Mouse (Mus musculus): ENCODE results near the gene Lamtor1. TPM values are rescaled to one million over a fixed set of nuclear protein-coding genes. Genes with fewer than 3 reads are reported as not detected.

The Lamtor1 gene
- polyA plus RNA-seq, 1 experiment: 117 TPM

GRCm38 (mm10) chr7:101951648-101952047, 45.9 kb downstream of the Lamtor1 start:
- H3K4me1 ChIP-seq (ENCODE audit: control insufficient read depth, insufficient read depth, insufficient read length): peaks cover 12% of the 10 kb centered on the region
- WGBS: 64% methylated on average over 1 of the region's 1 CpGs

DNA sequence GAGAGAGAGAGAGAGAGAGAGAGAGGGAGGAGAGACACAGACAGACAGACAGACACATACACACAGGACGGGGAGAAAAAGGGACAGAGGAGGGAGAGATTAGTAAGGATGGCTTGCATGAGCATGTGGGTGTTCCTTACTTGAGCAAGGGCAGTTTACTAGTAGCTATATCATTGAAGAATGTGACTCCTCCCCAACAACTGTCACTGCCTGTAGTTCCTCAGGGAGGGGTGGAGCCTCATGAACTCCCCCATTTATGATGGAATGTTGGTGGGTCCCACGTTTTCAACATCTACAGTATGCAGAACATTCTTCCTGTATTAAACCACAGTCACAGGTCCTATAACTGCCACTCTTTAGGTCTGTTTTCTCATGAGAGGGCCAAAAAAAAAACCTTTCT, 46.4 kb downstream of the Lamtor1 start:
- DNase-seq (ENCODE audit: low read depth in 1 of 2, low spot score in 2 of 2): no peak
- Histone ChIP-seq H3K4me1 (ENCODE audit: control insufficient read depth, insufficient read depth, insufficient read length) (peaks cover 12% of the 10 kb centered on the region), H3K27ac (ENCODE audit: insufficient read depth, low read length) (no peak overlapping the region), H3K27me3 (ENCODE audit: control insufficient read depth, insufficient read depth, low read length) (no peaks in the 10 kb centered on the region), H3K4me3 (ENCODE audit: extremely low read depth, insufficient read depth, insufficient read length) (no peak overlapping the region), H3K36me3 (ENCODE audit: control insufficient read depth, insufficient read depth, low read length) (no peaks in the 10 kb centered on the region)
- TF ChIP-seq POLR2A (IDR thresholded peaks at IDR 0.05; ENCODE audit: low read depth, low read length) (no peak), CTCF (IDR thresholded peaks at IDR 0.05; ENCODE audit: extremely low read depth, insufficient read depth, insufficient read length, insufficient replicate concordance) (no peak)
- 23% methylated on average over 2 of the region's 2 CpGs for WGBS

More at GRCm38 (mm10) chr7:101951648-101952047, 45.9 kb downstream of the Lamtor1 start:
- no peak for DNase-seq (ENCODE audit: low read depth in 1 of 2, low spot score in 2 of 2)
- H3K27ac ChIP-seq (ENCODE audit: insufficient read depth, low read length): no peak overlapping the region
- no peaks in the 10 kb centered on the region for H3K36me3 ChIP-seq (ENCODE audit: control insufficient read depth, insufficient read depth, low read length)
- no peak for TF ChIP-seq CTCF (IDR thresholded peaks at IDR 0.05; ENCODE audit: extremely low read depth, insufficient read depth, insufficient read length, insufficient replicate concordance)
- no peak for TF ChIP-seq POLR2A (IDR thresholded peaks at IDR 0.05; ENCODE audit: low read depth, low read length)
- no peak overlapping the region for H3K4me3 ChIP-seq (ENCODE audit: extremely low read depth, insufficient read depth, insufficient read length)
- no peaks in the 10 kb centered on the region for H3K27me3 ChIP-seq (ENCODE audit: control insufficient read depth, insufficient read depth, low read length)

GRCm38 (mm10) chr7:101954163-101954562, 48.5 kb downstream of the Lamtor1 start:
- Histone ChIP-seq H3K27me3 (ENCODE audit: control insufficient read depth, insufficient read depth, low read length) (no peaks in the 10 kb centered on the region), H3K27ac (ENCODE audit: insufficient read depth, low read length) (no peak overlapping the region), H3K36me3 (ENCODE audit: control insufficient read depth, insufficient read depth, low read length) (no peaks in the 10 kb centered on the region), H3K4me1 (ENCODE audit: control insufficient read depth, insufficient read depth, insufficient read length) (peaks cover 12% of the 10 kb centered on the region), H3K4me3 (ENCODE audit: extremely low read depth, insufficient read depth, insufficient read length) (no peak overlapping the region)
- 48% methylated on average over 2 of the region's 2 CpGs for WGBS
- no peak for DNase-seq (ENCODE audit: low read depth in 1 of 2, low spot score in 2 of 2)
- TF ChIP-seq POLR2A (IDR thresholded peaks at IDR 0.05; ENCODE audit: low read depth, low read length): no peak
- no peak for TF ChIP-seq CTCF (IDR thresholded peaks at IDR 0.05; ENCODE audit: extremely low read depth, insufficient read depth, insufficient read length, insufficient replicate concordance)

GRCm38 (mm10) chr7:101955276-101955675, 49.6 kb downstream of the Lamtor1 start:
- H3K4me1 ChIP-seq (ENCODE audit: control insufficient read depth, insufficient read depth, insufficient read length): peaks cover 10% of the 10 kb centered on the region; the same call in 1 of the 2 replicates
- WGBS: 51% methylated on average over 2 of the region's 2 CpGs
- H3K27me3 ChIP-seq (ENCODE audit: control insufficient read depth, insufficient read depth, low read length): no peaks in the 10 kb centered on the region
- DNase-seq (ENCODE audit: low read depth in 1 of 2, low spot score in 2 of 2): no peak
- TF ChIP-seq CTCF (IDR thresholded peaks at IDR 0.05; ENCODE audit: extremely low read depth, insufficient read depth, insufficient read length, insufficient replicate concordance): no peak
- no peak for TF ChIP-seq POLR2A (IDR thresholded peaks at IDR 0.05; ENCODE audit: low read depth, low read length)
- no peaks in the 10 kb centered on the region for H3K36me3 ChIP-seq (ENCODE audit: control insufficient read depth, insufficient read depth, low read length)
- no peak overlapping the region for H3K4me3 ChIP-seq (ENCODE audit: extremely low read depth, insufficient read depth, insufficient read length)
- H3K27ac ChIP-seq (ENCODE audit: insufficient read depth, low read length): no peak overlapping the region

- H3K36me3 ChIP-seq (ENCODE audit: control insufficient read depth, insufficient read depth, low read length): no peaks in the 10 kb centered on the region
- no peak overlapping the region for H3K27ac ChIP-seq (ENCODE audit: insufficient read depth, low read length)
- peaks cover 10% of the 10 kb centered on the region; the same call in 1 of the 2 replicates for H3K4me1 ChIP-seq (ENCODE audit: control insufficient read depth, insufficient read depth, insufficient read length)
- 82% methylated on average over 4 of the region's 4 CpGs for WGBS
- no peak overlapping the region for H3K4me3 ChIP-seq (ENCODE audit: extremely low read depth, insufficient read depth, insufficient read length)
- H3K27me3 ChIP-seq (ENCODE audit: control insufficient read depth, insufficient read depth, low read length): no peaks in the 10 kb centered on the region
- TF ChIP-seq CTCF (IDR thresholded peaks at IDR 0.05; ENCODE audit: extremely low read depth, insufficient read depth, insufficient read length, insufficient replicate concordance): no peak
- no peak for TF ChIP-seq POLR2A (IDR thresholded peaks at IDR 0.05; ENCODE audit: low read depth, low read length)
- DNase-seq (ENCODE audit: low read depth in 1 of 2, low spot score in 2 of 2): no peak
Measured at GRCm38 (mm10) chr7:101955862-101956261, 50.2 kb downstream of the Lamtor1 start.

DNA sequence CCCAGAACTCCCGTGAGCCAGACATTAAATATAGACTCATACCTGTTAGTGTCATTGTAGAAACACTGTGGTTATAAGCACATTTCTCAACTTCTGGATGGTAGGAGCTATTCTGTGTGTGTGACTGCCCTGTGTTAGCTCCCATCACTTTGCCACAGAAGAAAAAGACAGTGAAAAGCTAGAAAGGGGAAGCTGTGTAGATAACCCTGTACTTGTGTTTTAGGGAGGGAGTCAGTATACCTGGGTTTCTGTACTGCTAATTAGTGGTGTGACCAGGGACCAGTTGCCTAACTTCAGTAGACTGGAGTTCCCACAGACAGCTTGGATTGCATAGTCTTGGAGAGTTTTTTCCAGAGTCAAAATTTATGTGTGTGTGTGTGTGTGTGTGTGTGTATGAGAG, 50.8 kb downstream of the Lamtor1 start:
- no peak for DNase-seq (ENCODE audit: low read depth in 1 of 2, low spot score in 2 of 2)
- TF ChIP-seq POLR2A (IDR thresholded peaks at IDR 0.05; ENCODE audit: low read depth, low read length) (no peak), CTCF (IDR thresholded peaks at IDR 0.05; ENCODE audit: extremely low read depth, insufficient read depth, insufficient read length, insufficient replicate concordance) (no peak)

DNA sequence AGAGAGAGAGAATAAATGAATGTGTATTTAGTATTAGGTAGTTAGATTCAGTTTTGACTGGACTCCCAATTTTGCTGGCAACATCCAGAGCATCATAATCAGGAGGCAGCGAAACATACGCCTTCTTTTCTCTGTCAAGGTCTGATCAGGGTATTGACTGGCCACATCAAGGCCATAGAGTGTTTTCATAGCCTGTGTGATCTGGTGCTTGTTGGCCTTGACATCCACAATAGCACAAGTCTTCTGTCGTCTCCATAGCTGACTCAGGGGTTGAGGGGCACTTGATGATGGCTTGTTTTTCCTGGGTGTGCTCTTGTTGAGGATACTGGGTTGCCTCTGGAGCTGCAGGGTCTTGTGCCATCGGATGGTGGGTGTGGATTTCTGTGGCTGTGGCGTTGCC, 51.2 kb downstream of the Lamtor1 start:
- Histone ChIP-seq H3K4me3 (ENCODE audit: extremely low read depth, insufficient read depth, insufficient read length) (no peak overlapping the region), H3K27ac (ENCODE audit: insufficient read depth, low read length) (no peak overlapping the region), H3K4me1 (ENCODE audit: control insufficient read depth, insufficient read depth, insufficient read length) (peaks cover 10% of the 10 kb centered on the region; the same call in 1 of the 2 replicates), H3K27me3 (ENCODE audit: control insufficient read depth, insufficient read depth, low read length) (no peaks in the 10 kb centered on the region), H3K36me3 (ENCODE audit: control insufficient read depth, insufficient read depth, low read length) (no peaks in the 10 kb centered on the region)
- DNase-seq (ENCODE audit: low read depth in 1 of 2, low spot score in 2 of 2): no peak
- WGBS: 87% methylated on average over 5 of the region's 5 CpGs
- TF ChIP-seq CTCF (IDR thresholded peaks at IDR 0.05; ENCODE audit: extremely low read depth, insufficient read depth, insufficient read length, insufficient replicate concordance) (no peak), POLR2A (IDR thresholded peaks at IDR 0.05; ENCODE audit: low read depth, low read length) (no peak)

More for the DNA sequence above, 50.8 kb downstream of the Lamtor1 start:
- Histone ChIP-seq H3K36me3 (ENCODE audit: control insufficient read depth, insufficient read depth, low read length) (no peaks in the 10 kb centered on the region), H3K4me1 (ENCODE audit: control insufficient read depth, insufficient read depth, insufficient read length) (peaks cover 10% of the 10 kb centered on the region; the same call in 1 of the 2 replicates), H3K4me3 (ENCODE audit: extremely low read depth, insufficient read depth, insufficient read length) (no peak overlapping the region), H3K27me3 (ENCODE audit: control insufficient read depth, insufficient read depth, low read length) (no peaks in the 10 kb centered on the region), H3K27ac (ENCODE audit: insufficient read depth, low read length) (no peak overlapping the region)
- WGBS: 69% methylated on average over 1 of the region's 1 CpGs

Data from spleen, adult 2 months (tissue).